Mouse (Mus musculus): ENCODE measurements around the gene Fhit.

The Fhit gene

GRCm38 (mm10) chr14:10525786-10526185 lies 636.0 kb downstream of the Fhit start:
- no peak for DNase-seq (ENCODE audit: low read depth, low spot score)

- no peak for DNase-seq (ENCODE audit: low read depth, low spot score)
Observed at GRCm38 (mm10) chr14:10514026-10514425, 647.8 kb downstream of the Fhit start.

- DNase-seq (ENCODE audit: low read depth, low spot score), result no peak
Observed at GRCm38 (mm10) chr14:10509252-10509651, 652.6 kb downstream of the Fhit start.

- no peak for DNase-seq (ENCODE audit: low read depth, low spot score)
Observed at GRCm38 (mm10) chr14:10507560-10507959, 654.3 kb downstream of the Fhit start.

- no peak for DNase-seq (ENCODE audit: low read depth, low spot score)
Observed at GRCm38 (mm10) chr14:10485798-10486197, 676.0 kb downstream of the Fhit start.

- no peak for DNase-seq (ENCODE audit: low read depth, low spot score)
Observed at GRCm38 (mm10) chr14:10482851-10483613, 678.8 kb downstream of the Fhit start.

GRCm38 (mm10) chr14:10481370-10481769 lies 680.5 kb downstream of the Fhit start:
- no peak for DNase-seq (ENCODE audit: low read depth, low spot score)

GRCm38 (mm10) chr14:10480681-10481080 lies 681.2 kb downstream of the Fhit start:
- no peak for DNase-seq (ENCODE audit: low read depth, low spot score)

GRCm38 (mm10) chr14:10453001-10453861 lies 708.6 kb downstream of the Fhit start:
- no peak for DNase-seq (ENCODE audit: low read depth, low spot score)

- no peak for DNase-seq (ENCODE audit: low read depth, low spot score)
Observed at GRCm38 (mm10) chr14:10452234-10452633, 709.6 kb downstream of the Fhit start.

GRCm38 (mm10) chr14:10445360-10445759 lies 716.5 kb downstream of the Fhit start:
- no peak for DNase-seq (ENCODE audit: low read depth, low spot score)

- no peak for DNase-seq (ENCODE audit: low read depth, low spot score)
Observed at GRCm38 (mm10) chr14:10439007-10439749, 722.7 kb downstream of the Fhit start.

- DNase-seq (ENCODE audit: low read depth, low spot score), result no peak
Observed at GRCm38 (mm10) chr14:10436193-10436592, 725.6 kb downstream of the Fhit start.

- DNase-seq (ENCODE audit: low read depth, low spot score), result no peak
Observed at GRCm38 (mm10) chr14:10432502-10432901, 729.3 kb downstream of the Fhit start.

- DNase-seq (ENCODE audit: low read depth, low spot score), result no peak
Observed at GRCm38 (mm10) chr14:10430396-10431000, 731.3 kb downstream of the Fhit start.

- no peak for DNase-seq (ENCODE audit: low read depth, low spot score)
Observed at GRCm38 (mm10) chr14:10423499-10423898, 738.3 kb downstream of the Fhit start.

GRCm38 (mm10) chr14:10422261-10422660 lies 739.6 kb downstream of the Fhit start:
- DNase-seq (ENCODE audit: low read depth, low spot score), result no peak

GRCm38 (mm10) chr14:10415068-10415467 lies 746.8 kb downstream of the Fhit start:
- no peak for DNase-seq (ENCODE audit: low read depth, low spot score)

GRCm38 (mm10) chr14:10409306-10409962 lies 752.4 kb downstream of the Fhit start:
- no peak for DNase-seq (ENCODE audit: low read depth, low spot score)

- DNase-seq (ENCODE audit: low read depth, low spot score), result no peak
Observed at GRCm38 (mm10) chr14:10405346-10405745, 756.5 kb downstream of the Fhit start.
